Mouse (Mus musculus) NIH3T3 (cell line): ENCODE data around the gene Ankrd11.
A peak's percentile ranks its signal among the peaks of the same experiment; 100 is the strongest.

Experiments
- DNase-seq: peaks from one replicate; pipeline ENCODE4 v3.0.0-alpha.2; 2012; ENCODE audit warnings: low read depth

The Ankrd11 gene

GRCm38 (mm10) chr8:122925939-122926722 is 115.9 kb downstream of the Ankrd11 start:
- DNase-seq: no peak

GRCm38 (mm10) chr8:122924091-122924490 is 118.0 kb downstream of the Ankrd11 start:
- no peak for DNase-seq

GRCm38 (mm10) chr8:122923431-122924090 is 118.5 kb downstream of the Ankrd11 start:
- DNase-seq: peak; percentile 47

- DNase-seq: no peak
These were observed 119.1 kb downstream of the Ankrd11 start for GRCm38 (mm10) chr8:122922945-122923344.

GRCm38 (mm10) chr8:122920890-122921289 is 121.2 kb downstream of the Ankrd11 start:
- no peak for DNase-seq

GRCm38 (mm10) chr8:122918438-122919107 is 123.5 kb downstream of the Ankrd11 start:
- DNase-seq: no peak

- DNase-seq: peak; percentile 89
These were observed 124.3 kb downstream of the Ankrd11 start for GRCm38 (mm10) chr8:122917531-122918392.

GRCm38 (mm10) chr8:122916766-122917165 is 125.3 kb downstream of the Ankrd11 start:
- no peak for DNase-seq

GRCm38 (mm10) chr8:122912871-122913270 is 129.2 kb downstream of the Ankrd11 start:
- DNase-seq: no peak

- DNase-seq: no peak
These were observed 129.9 kb downstream of the Ankrd11 start for GRCm38 (mm10) chr8:122912150-122912549.

- DNase-seq: peak; percentile 99
These were observed 135.5 kb downstream of the Ankrd11 start for GRCm38 (mm10) chr8:122906463-122907021.

- DNase-seq: peak; percentile 87
These were observed 136.7 kb downstream of the Ankrd11 start for GRCm38 (mm10) chr8:122905346-122905745.

GRCm38 (mm10) chr8:122904496-122904895 is 137.6 kb downstream of the Ankrd11 start:
- no peak for DNase-seq

- DNase-seq: no peak
These were observed 139.1 kb downstream of the Ankrd11 start for GRCm38 (mm10) chr8:122903002-122903401.

- no peak for DNase-seq
These were observed 139.5 kb downstream of the Ankrd11 start for GRCm38 (mm10) chr8:122902581-122902980.

- no peak for DNase-seq
These were observed 140.1 kb downstream of the Ankrd11 start for GRCm38 (mm10) chr8:122901892-122902515.

- DNase-seq: no peak
These were observed 140.6 kb downstream of the Ankrd11 start for GRCm38 (mm10) chr8:122901476-122901875.

- DNase-seq: no peak
These were observed 143.0 kb downstream of the Ankrd11 start for GRCm38 (mm10) chr8:122899085-122899484.

- DNase-seq: no peak
These were observed 143.6 kb downstream of the Ankrd11 start for GRCm38 (mm10) chr8:122898473-122898872.

GRCm38 (mm10) chr8:122898018-122898417 is 144.1 kb downstream of the Ankrd11 start:
- no peak for DNase-seq

GRCm38 (mm10) chr8:122897200-122897599 is 144.9 kb downstream of the Ankrd11 start:
- no peak for DNase-seq
